Mouse (Mus musculus) liver, embryonic 14.5 days (tissue): ENCODE data around the gene Tap1. TPM values are rescaled to one million over a fixed set of nuclear protein-coding genes. Genes with fewer than 3 reads are reported as not detected.

Source experiments
- ATAC-seq: fragments of 200-750 bp; cut with Nextera tagmentation; 2 replicates; pipeline ENCODE4 v1.8.0; 2017; ENCODE audit warnings: moderate number of reproducible peaks, mild to moderate bottlenecking, moderate library complexity; ENCODE audit not compliant: insufficient read depth
- DNase-seq, 3 experiments: peaks; one replicate each; pipeline ENCODE4 v3.0.0-alpha.2; 2012 to 2013; ENCODE audit warnings: low read depth in 3 of 3, low spot score in 3 of 3
- H3K27ac ChIP-seq: fragments of 300-500 bp; sonication (generic); 2 replicates; pipeline ENCODE4 v1.5.1; 2014; ENCODE audit warnings: moderate library complexity, mild to moderate bottlenecking, control low read depth, inconsistent platforms
- H3K27me3 ChIP-seq: fragments of 300-500 bp; sonication (generic); 2 replicates; pipeline ENCODE4 v1.6.1; 2014; ENCODE audit warnings: mild to moderate bottlenecking, low read length, moderate library complexity; ENCODE audit not compliant: control insufficient read depth, insufficient read depth
- H3K36me3 ChIP-seq: fragments of 300-500 bp; sonication (generic); replicated peaks from 2 replicates; pipeline ENCODE4 v1.6.1; 2014; ENCODE audit warnings: low read depth; ENCODE audit not compliant: control insufficient read depth, insufficient read depth
- H3K4me1 ChIP-seq, 2 experiments: fragments of 200-500 bp in 1 of 2; fragments of 300-500 bp in 1 of 2; sonication (generic) in 1 of 2; replicated peaks; 2 replicates each; pipeline ENCODE4 v1.6.1; 2012 to 2014; ENCODE audit warnings: antibody characterized with exemption in 1 of 2, inconsistent platforms in 1 of 2, low read length in 1 of 2; ENCODE audit not compliant: control insufficient read depth in 2 of 2, insufficient read depth in 2 of 2
- H3K4me2 ChIP-seq: fragments of 300-500 bp; sonication (generic); 2 replicates; pipeline ENCODE4 v1.6.1; 2014; ENCODE audit warnings: low read depth, mild to moderate bottlenecking, control low read depth, moderate library complexity
- H3K4me3 ChIP-seq, 2 experiments: fragments of 200-500 bp in 1 of 2; fragments of 300-500 bp in 1 of 2; sonication (generic) in 1 of 2; 2 replicates each; pipeline ENCODE4 v1.5.1; 2012 to 2014; ENCODE audit warnings: low read depth in 2 of 2, low read length in 2 of 2, mild to moderate bottlenecking in 2 of 2, control low read depth in 1 of 2, inconsistent platforms in 1 of 2, moderate library complexity in 1 of 2; ENCODE audit not compliant: insufficient read depth in 1 of 2
- H3K9ac ChIP-seq: fragments of 300-500 bp; sonication (generic); replicated peaks from 2 replicates; pipeline ENCODE4 v1.6.1; 2014; ENCODE audit warnings: mild to moderate bottlenecking, control low read depth, moderate library complexity
- H3K9me3 ChIP-seq: fragments of 300-500 bp; sonication (generic); 2 replicates; pipeline ENCODE4 v1.6.1; 2016; ENCODE audit warnings: low read length, mixed read lengths; ENCODE audit not compliant: control insufficient read depth
- CTCF ChIP-seq: IDR thresholded peaks from 2 replicates; pipeline ENCODE4 v1.5.1; 2016; ENCODE audit warnings: antibody characterized with exemption, low read depth, control low read depth
- EP300 ChIP-seq: IDR thresholded peaks from 2 replicates; pipeline ENCODE4 v1.6.1; 2016; ENCODE audit warnings: antibody characterized with exemption, low read depth
- WGBS: fragments of 180-500 bp; shearing (Covaris S2); extraction: QIAGEN DNeasy Blood & Tissue Kit; methylation state at CpG from one replicate; pipeline ENCODE4 v1.1.7; 2014; ENCODE audit not compliant: insufficient replicate concordance; 5-methylcytosine and 5-hydroxymethylcytosine counted together
- polyA plus RNA-seq, 2 experiments: library from polyadenylated mRNA; depleted of rRNA in 1 of 2; stranded (reverse) in 1 of 2; unstranded in 1 of 2; fragments of >200 nt; fragmentation: Nextera tagmentation in 1 of 2; extraction: Ambion mirVana in 1 of 2; gene quantifications; 2 replicates each; pipeline versions ENCODE4 v1.2.1 to v1.2.3; 2012 to 2014

Tap1 gene
- polyA plus RNA-seq, 2 experiments: 1.9 to 2.5 TPM

DNA sequence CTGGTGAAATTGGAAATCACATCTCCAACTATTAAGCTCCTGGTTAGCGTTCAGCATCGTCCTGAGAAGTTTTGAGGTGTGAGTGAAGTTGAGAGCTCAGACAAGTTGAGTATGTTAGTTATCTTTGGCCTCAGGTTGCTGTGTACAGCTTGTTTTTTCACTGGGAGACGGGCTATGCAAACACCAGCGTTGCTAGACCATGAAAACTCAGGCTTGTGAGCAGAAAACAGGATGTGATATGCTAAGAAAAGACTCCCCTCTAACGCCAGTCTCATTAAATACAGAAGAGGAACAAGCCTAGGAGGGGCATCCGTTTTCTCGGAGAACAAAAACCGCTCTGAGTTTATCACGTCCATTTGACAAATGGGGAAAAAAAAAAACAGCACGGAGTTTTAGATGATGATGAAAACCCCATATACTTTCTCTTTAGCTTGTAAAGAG is 52.3 kb downstream of the Tap1 start:
- Histone ChIP-seq H3K36me3 (no peaks in the 10 kb centered on the region), H3K9me3 (no peaks in the 10 kb centered on the region), H3K4me1 (no peaks in the 10 kb centered on the region), H3K4me2 (peak overlapping the region; percentile 21; the same call in 1 of the 2 replicates), H3K27ac (no peak overlapping the region), H3K27me3 (no peaks in the 10 kb centered on the region), H3K9ac (no peak overlapping the region), H3K4me3 (no peak overlapping the region)
- no peak for DNase-seq
- WGBS: 11% methylated on average over 10 of the region's 10 CpGs
- no peak for TF ChIP-seq EP300
- TF ChIP-seq CTCF: no peak
- no peak for ATAC-seq

DNA sequence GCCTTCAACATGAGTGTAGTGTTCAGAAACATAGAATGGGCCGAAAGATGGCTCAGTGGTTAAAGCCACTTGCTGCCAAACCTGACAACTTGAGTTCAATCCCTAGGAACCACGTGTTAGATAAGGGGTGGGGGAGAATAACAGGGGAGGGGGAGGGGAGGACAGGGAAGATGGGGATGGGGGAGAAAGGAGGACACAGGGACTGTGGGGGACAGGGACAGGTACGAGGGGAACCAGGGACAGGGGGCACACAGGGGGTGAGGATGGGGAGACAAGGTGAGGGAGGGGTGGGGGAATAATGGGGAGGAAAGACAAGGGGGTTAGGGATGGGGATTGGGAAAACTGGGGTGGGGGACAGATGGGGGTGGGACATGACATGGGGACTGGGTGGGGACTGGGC is 53.0 kb downstream of the Tap1 start:
- WGBS: 34% methylated on average over 3 of the region's 3 CpGs
- no peaks in the 10 kb centered on the region for H3K4me1 ChIP-seq
- no peak overlapping the region for H3K4me3 ChIP-seq
- H3K27me3 ChIP-seq: no peaks in the 10 kb centered on the region
- no peak overlapping the region for H3K4me2 ChIP-seq
- ATAC-seq (no peak), DNase-seq (no peak)
- no peaks in the 10 kb centered on the region for H3K9me3 ChIP-seq
- H3K36me3 ChIP-seq: no peaks in the 10 kb centered on the region
- H3K9ac ChIP-seq: no peak overlapping the region
- TF ChIP-seq EP300: no peak
- TF ChIP-seq CTCF: no peak
- no peak overlapping the region for H3K27ac ChIP-seq

DNA sequence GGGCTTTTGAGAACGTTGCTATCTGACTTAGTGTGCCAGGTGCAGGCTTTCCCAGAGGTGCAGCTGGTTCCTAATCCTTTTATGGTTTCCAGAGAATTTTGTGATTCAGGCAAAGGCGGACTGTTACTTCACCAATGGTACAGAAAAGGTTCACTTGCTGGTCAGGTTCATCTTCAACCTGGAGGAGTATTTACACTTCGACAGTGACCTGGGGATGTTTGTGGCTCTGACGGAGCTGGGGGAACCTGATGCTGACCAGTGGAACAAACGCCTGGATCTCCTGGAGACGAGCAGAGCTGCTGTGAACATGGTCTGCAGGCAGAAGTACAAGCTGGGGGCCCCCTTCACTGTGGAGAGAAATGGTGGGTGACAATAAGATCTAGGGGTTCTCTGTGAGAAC is 53.6 kb downstream of the Tap1 start:
- no peaks in the 10 kb centered on the region for H3K4me1 ChIP-seq
- no peak for DNase-seq
- no peak overlapping the region for H3K9ac ChIP-seq
- H3K4me3 ChIP-seq: no peak overlapping the region
- no peaks in the 10 kb centered on the region for H3K9me3 ChIP-seq
- H3K4me2 ChIP-seq: no peak overlapping the region
- 63% methylated on average over 6 of the region's 6 CpGs for WGBS
- H3K27me3 ChIP-seq: no peaks in the 10 kb centered on the region
- no peak overlapping the region for H3K27ac ChIP-seq
- ATAC-seq: no peak
- H3K36me3 ChIP-seq: no peaks in the 10 kb centered on the region
- TF ChIP-seq CTCF (no peak), EP300 (no peak)

DNA sequence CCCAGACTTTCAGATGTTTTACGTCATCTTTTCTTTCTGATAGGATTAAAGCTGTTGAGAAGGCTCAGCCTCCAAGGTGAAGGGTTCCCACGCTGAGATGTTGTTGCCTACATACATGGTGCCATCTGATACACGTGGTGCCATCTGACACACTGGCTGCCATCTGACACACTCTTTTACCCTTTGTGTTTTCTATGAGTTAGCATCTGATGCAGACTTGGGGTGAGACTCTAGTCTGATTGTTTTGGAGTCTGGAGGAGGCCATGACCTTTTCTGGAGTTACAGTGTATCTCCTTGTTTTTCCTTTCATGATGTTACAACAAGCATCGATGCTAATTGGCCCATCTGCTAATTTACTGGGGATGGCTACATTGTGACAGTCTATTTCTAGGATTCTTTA is 57.3 kb downstream of the Tap1 start:
- no peak overlapping the region for H3K9ac ChIP-seq
- H3K36me3 ChIP-seq: no peaks in the 10 kb centered on the region
- H3K27me3 ChIP-seq: no peaks in the 10 kb centered on the region
- ATAC-seq (no peak), DNase-seq (no peak)
- no peaks in the 10 kb centered on the region for H3K4me1 ChIP-seq
- WGBS: 57% methylated on average over 4 of the region's 4 CpGs
- no peak overlapping the region for H3K27ac ChIP-seq
- H3K4me3 ChIP-seq: no peak overlapping the region
- no peak for TF ChIP-seq EP300
- no peak for TF ChIP-seq CTCF
- H3K4me2 ChIP-seq: no peak overlapping the region
- H3K9me3 ChIP-seq: no peaks in the 10 kb centered on the region

Other genes starting within 250 kb of the Tap1 start
- gene Pfdn6, start 247.2 kb upstream of the Tap1 start, polyA plus RNA-seq (2012; rRNA removed): 36.8 and 62.4 TPM in 2 replicates
- 103 TPM in 2 replicates for gene Pfdn6, start 247.2 kb upstream of the Tap1 start, polyA plus RNA-seq (2014; fragmentation: Nextera tagmentation; extraction: Ambion mirVana)
- gene Wdr46, start 246.9 kb upstream of the Tap1 start, polyA plus RNA-seq (2012; rRNA removed): 17.3 and 18.9 TPM in 2 replicates
- 8.0 and 11.6 TPM in 2 replicates for gene Wdr46, start 246.9 kb upstream of the Tap1 start, polyA plus RNA-seq (2014; fragmentation: Nextera tagmentation; extraction: Ambion mirVana)
- gene B3galt4, start 236.1 kb upstream of the Tap1 start, polyA plus RNA-seq (2012; rRNA removed): 1.1 and 1.3 TPM in 2 replicates
- 1.1 and 1.8 TPM in 2 replicates for gene B3galt4, start 236.1 kb upstream of the Tap1 start, polyA plus RNA-seq (2014; fragmentation: Nextera tagmentation; extraction: Ambion mirVana)
- 17.4 and 18.7 TPM in 2 replicates for gene Vps52, start 231.7 kb upstream of the Tap1 start, polyA plus RNA-seq (2012; rRNA removed)
- gene Vps52, start 231.7 kb upstream of the Tap1 start, polyA plus RNA-seq (2014; fragmentation: Nextera tagmentation; extraction: Ambion mirVana): 15.2 and 18.4 TPM in 2 replicates
- 829 and 1,098 TPM in 2 replicates for gene Rps18, start 231.6 kb upstream of the Tap1 start, polyA plus RNA-seq (2012; rRNA removed)
- gene Rps18, start 231.6 kb upstream of the Tap1 start, polyA plus RNA-seq (2014; fragmentation: Nextera tagmentation; extraction: Ambion mirVana): 1,411 and 1,430 TPM in 2 replicates
- gene H2-K1, start 187.2 kb upstream of the Tap1 start, polyA plus RNA-seq (2012; rRNA removed): 124 and 137 TPM in 2 replicates
- gene H2-K1, start 187.2 kb upstream of the Tap1 start, polyA plus RNA-seq (2014; fragmentation: Nextera tagmentation; extraction: Ambion mirVana): 107 and 108 TPM in 2 replicates
- gene Ring1, start 162.9 kb upstream of the Tap1 start, polyA plus RNA-seq (2012; rRNA removed): 7.6 and 9.7 TPM in 2 replicates
- gene Ring1, start 162.9 kb upstream of the Tap1 start, polyA plus RNA-seq (2014; fragmentation: Nextera tagmentation; extraction: Ambion mirVana): 1.2 and 1.7 TPM in 2 replicates
- 30.6 and 32.8 TPM in 2 replicates for gene H2-Ke6, start 159.5 kb upstream of the Tap1 start, polyA plus RNA-seq (2012; rRNA removed)
- 22.3 and 24.9 TPM in 2 replicates for gene H2-Ke6, start 159.5 kb upstream of the Tap1 start, polyA plus RNA-seq (2014; fragmentation: Nextera tagmentation; extraction: Ambion mirVana)
- gene Slc39a7, start 155.9 kb upstream of the Tap1 start, polyA plus RNA-seq (2012; rRNA removed): 27.0 and 28.1 TPM in 2 replicates
- gene Slc39a7, start 155.9 kb upstream of the Tap1 start, polyA plus RNA-seq (2014; fragmentation: Nextera tagmentation; extraction: Ambion mirVana): 25.1 and 26.5 TPM in 2 replicates
- gene Rxrb, start 155.7 kb upstream of the Tap1 start, polyA plus RNA-seq (2012; rRNA removed): 15.2 and 16.5 TPM in 2 replicates
- gene Rxrb, start 155.7 kb upstream of the Tap1 start, polyA plus RNA-seq (2014; fragmentation: Nextera tagmentation; extraction: Ambion mirVana): 6.0 and 7.2 TPM in 2 replicates
- gene Col11a2, start 148.1 kb upstream of the Tap1 start, polyA plus RNA-seq (2012; rRNA removed): 0.22 and 0.55 TPM in 2 replicates
- gene Col11a2, start 148.1 kb upstream of the Tap1 start, polyA plus RNA-seq (2014; fragmentation: Nextera tagmentation; extraction: Ambion mirVana): 0.06 and 0.20 TPM in 2 replicates
- 0.45 and 0.51 TPM in 2 replicates for gene H2-Oa, start 95.2 kb upstream of the Tap1 start, polyA plus RNA-seq (2012; rRNA removed)
- 0.29 and 0.51 TPM in 2 replicates for gene H2-Oa, start 95.2 kb upstream of the Tap1 start, polyA plus RNA-seq (2014; fragmentation: Nextera tagmentation; extraction: Ambion mirVana)
- 2.5 and 3.1 TPM in 2 replicates for gene H2-DMa, start 68.0 kb upstream of the Tap1 start, polyA plus RNA-seq (2012; rRNA removed)
- 4.4 and 5.5 TPM in 2 replicates for gene H2-DMa, start 68.0 kb upstream of the Tap1 start, polyA plus RNA-seq (2014; fragmentation: Nextera tagmentation; extraction: Ambion mirVana)
- gene Brd2, start 64.9 kb upstream of the Tap1 start, polyA plus RNA-seq (2012; rRNA removed): 46.8 and 48.7 TPM in 2 replicates
- 28.8 and 37.5 TPM in 2 replicates for gene Brd2, start 64.9 kb upstream of the Tap1 start, polyA plus RNA-seq (2014; fragmentation: Nextera tagmentation; extraction: Ambion mirVana)
- 0.40 and 0.58 TPM in 2 replicates for gene H2-DMb2, start 44.2 kb upstream of the Tap1 start, polyA plus RNA-seq (2012; rRNA removed)
- gene H2-DMb2, start 44.2 kb upstream of the Tap1 start, polyA plus RNA-seq (2014; fragmentation: Nextera tagmentation; extraction: Ambion mirVana): 0.13 and 0.33 TPM in 2 replicates
- 1.2 TPM in 2 replicates for gene H2-DMb1, start 34.5 kb upstream of the Tap1 start, polyA plus RNA-seq (2012; rRNA removed)
- 0.79 and 0.86 TPM in 2 replicates for gene H2-DMb1, start 34.5 kb upstream of the Tap1 start, polyA plus RNA-seq (2014; fragmentation: Nextera tagmentation; extraction: Ambion mirVana)
- gene Psmb9, start 211 bp downstream of the Tap1 start, polyA plus RNA-seq (2012; rRNA removed): 3.8 and 5.8 TPM in 2 replicates
- 6.0 and 7.5 TPM in 2 replicates for gene Psmb9, start 211 bp downstream of the Tap1 start, polyA plus RNA-seq (2014; fragmentation: Nextera tagmentation; extraction: Ambion mirVana)
- 9.5 and 11.8 TPM in 2 replicates for gene Psmb8, start 10.2 kb downstream of the Tap1 start, polyA plus RNA-seq (2012; rRNA removed)
- 18.8 and 21.7 TPM in 2 replicates for gene Psmb8, start 10.2 kb downstream of the Tap1 start, polyA plus RNA-seq (2014; fragmentation: Nextera tagmentation; extraction: Ambion mirVana)
- 2.1 and 2.9 TPM in 2 replicates for gene Tap2, start 16.0 kb downstream of the Tap1 start, polyA plus RNA-seq (2012; rRNA removed)
- 3.1 and 4.9 TPM in 2 replicates for gene Tap2, start 16.0 kb downstream of the Tap1 start, polyA plus RNA-seq (2014; fragmentation: Nextera tagmentation; extraction: Ambion mirVana)
- gene H2-Ob, start 51.4 kb downstream of the Tap1 start, polyA plus RNA-seq (2012; rRNA removed): 0.13 and 0.20 TPM in 2 replicates
- gene H2-Ob, start 51.4 kb downstream of the Tap1 start, polyA plus RNA-seq (2014; fragmentation: Nextera tagmentation; extraction: Ambion mirVana): 0.13 and 0.17 TPM in 2 replicates
- gene H2-Ab1, start 70.1 kb downstream of the Tap1 start, polyA plus RNA-seq (2012; rRNA removed): 2.0 and 2.3 TPM in 2 replicates
- gene H2-Ab1, start 70.1 kb downstream of the Tap1 start, polyA plus RNA-seq (2014; fragmentation: Nextera tagmentation; extraction: Ambion mirVana): 3.2 and 3.3 TPM in 2 replicates
- gene H2-Aa, start 100.3 kb downstream of the Tap1 start, polyA plus RNA-seq (2012; rRNA removed): 1.1 and 1.5 TPM in 2 replicates
- 1.8 and 2.5 TPM in 2 replicates for gene H2-Aa, start 100.3 kb downstream of the Tap1 start, polyA plus RNA-seq (2014; fragmentation: Nextera tagmentation; extraction: Ambion mirVana)
- gene H2-Eb1, start 118.3 kb downstream of the Tap1 start, polyA plus RNA-seq (2012; rRNA removed): 0.65 and 0.91 TPM in 2 replicates
- gene H2-Eb1, start 118.3 kb downstream of the Tap1 start, polyA plus RNA-seq (2014; fragmentation: Nextera tagmentation; extraction: Ambion mirVana): 0.80 and 0.83 TPM in 2 replicates
- 0.01 TPM in 1 of 2 replicates, not detected in the other for gene H2-Eb2, start 138.1 kb downstream of the Tap1 start, polyA plus RNA-seq (2012; rRNA removed)
- gene H2-Eb2, start 138.1 kb downstream of the Tap1 start, polyA plus RNA-seq (2014; fragmentation: Nextera tagmentation; extraction: Ambion mirVana): not detected in 2 replicates
- gene Btnl2, start 167.3 kb downstream of the Tap1 start, polyA plus RNA-seq (2012; rRNA removed): 0.01 and 0.03 TPM in 2 replicates
- not detected in 2 replicates for gene Btnl2, start 167.3 kb downstream of the Tap1 start, polyA plus RNA-seq (2014; fragmentation: Nextera tagmentation; extraction: Ambion mirVana)
- not detected in 2 replicates for gene Btnl1, start 189.6 kb downstream of the Tap1 start, polyA plus RNA-seq (2012; rRNA removed)
- gene Btnl1, start 189.6 kb downstream of the Tap1 start, polyA plus RNA-seq (2014; fragmentation: Nextera tagmentation; extraction: Ambion mirVana): not detected in 2 replicates
- 0.03 and 0.17 TPM in 2 replicates for gene BC051142, start 211.3 kb downstream of the Tap1 start, polyA plus RNA-seq (2012; rRNA removed)
- 0.08 and 0.66 TPM in 2 replicates for gene BC051142, start 211.3 kb downstream of the Tap1 start, polyA plus RNA-seq (2014; fragmentation: Nextera tagmentation; extraction: Ambion mirVana)